Mouse (Mus musculus): Measurements from ENCODE around the gene Ptprc. TPM values are rescaled to one million over a fixed set of nuclear protein-coding genes. Genes with fewer than 3 reads are reported as not detected.

Ptprc gene
- total and polyA plus RNA-seq, 3 experiments: 13.1 to 15.1 TPM; not detected in 1

DNA sequence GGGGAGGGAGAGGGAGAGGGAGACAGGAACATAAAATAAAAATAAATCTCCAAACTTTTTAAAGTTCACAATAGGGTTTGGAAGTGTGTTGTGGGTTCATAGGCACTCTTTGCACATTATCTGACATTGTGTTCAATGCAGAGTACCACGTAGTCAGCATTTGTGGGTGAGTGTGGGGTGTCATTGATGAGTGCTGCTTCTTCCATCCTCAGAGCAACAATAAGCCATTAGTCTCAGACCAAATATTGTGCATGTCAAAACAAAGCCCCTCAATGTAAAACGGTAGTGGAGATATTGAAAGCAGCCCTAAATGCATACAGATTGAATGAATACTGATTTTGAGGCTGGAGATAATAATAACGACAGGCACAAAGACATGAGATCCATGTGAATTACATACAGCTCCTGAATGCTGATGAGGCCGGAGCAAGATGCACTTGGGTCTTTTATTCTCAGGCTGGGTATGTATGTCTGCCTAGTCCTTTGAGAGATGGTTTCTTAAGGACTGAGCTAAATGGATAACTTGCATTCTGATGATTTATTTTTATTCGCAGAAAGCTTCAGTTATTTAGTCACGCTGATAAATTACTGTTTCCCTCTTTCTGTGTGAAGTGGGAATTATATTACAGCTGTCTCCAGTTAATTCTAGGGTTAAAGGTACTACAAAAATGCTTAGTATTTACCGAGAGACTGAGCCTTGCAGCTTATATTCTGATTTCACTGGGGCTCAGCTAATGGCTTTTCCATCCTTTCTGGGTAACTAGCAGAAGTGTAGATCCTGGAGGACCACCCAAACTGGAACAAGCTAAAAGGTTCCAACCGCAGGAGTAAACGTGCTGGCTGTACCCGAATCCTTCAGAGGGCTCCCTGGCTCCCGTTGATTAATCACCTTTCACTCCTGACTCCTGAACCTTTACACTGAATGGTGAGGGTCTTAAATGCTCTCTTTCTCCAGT is 153.3 kb downstream of the Ptprc start:
- Histone ChIP-seq H3K4me1 (ENCODE audit: control insufficient read depth in 1 of 2, insufficient read depth in 2 of 2, low read length in 2 of 2) (no peaks in the 10 kb centered on the region), H3K36me3 (ENCODE audit: control insufficient read depth in 1 of 2, insufficient read depth in 2 of 2, low read length in 2 of 2) (no peaks in the 10 kb centered on the region), H3K9ac (ENCODE audit: control insufficient read depth, low read depth, low read length, poor library complexity, severe bottlenecking) (no peak overlapping the region), H3K4me3 (ENCODE audit: control insufficient read depth in 1 of 2, insufficient read depth in 1 of 2, low read depth in 2 of 2, low read length in 2 of 2) (no peak overlapping the region), H3K27ac (ENCODE audit: control insufficient read depth, low read depth, low read length) (no peak overlapping the region), H3K27me3 (ENCODE audit: control insufficient read depth in 1 of 2, insufficient read depth in 2 of 2, low read length in 2 of 2) (no peaks in the 10 kb centered on the region), H3K9me3 (replicated peaks; ENCODE audit: insufficient read depth, low read length) (no peaks in the 10 kb centered on the region), H3K79me2 (ENCODE audit: control insufficient read depth, insufficient read depth, low read length, poor library complexity) (no peaks in the 10 kb centered on the region)
- no peak for DNase-seq (ENCODE audit: low read depth, low spot score)
- no peak for TF ChIP-seq ZKSCAN1 (IDR thresholded peaks at IDR 0.05; ENCODE audit: low read depth, low read length)
- no peak for TF ChIP-seq GATA1 (IDR thresholded peaks at IDR 0.05; ENCODE audit: low read depth, low read length)
- TF ChIP-seq ETS1 (IDR thresholded peaks at IDR 0.05; ENCODE audit: low read depth, low read length): no peak
- TF ChIP-seq HCFC1 (IDR thresholded peaks at IDR 0.05; ENCODE audit: low read depth, low read length): no peak
- no peak for TF ChIP-seq USF1 (IDR thresholded peaks at IDR 0.05; ENCODE audit: low read depth, low read length)
- TF ChIP-seq EP300 (IDR thresholded peaks at IDR 0.05; ENCODE audit: low read depth in 1 of 2, low read length in 2 of 2): no peak
- TF ChIP-seq SMC3 (IDR thresholded peaks at IDR 0.05; ENCODE audit: low read depth, low read length): no peak
- no peak for TF ChIP-seq UBTF (IDR thresholded peaks at IDR 0.05; ENCODE audit: borderline replicate concordance, insufficient read depth, low read depth, low read length)
- TF ChIP-seq GABPA (IDR thresholded peaks at IDR 0.05; ENCODE audit: low read depth, low read length): no peak
- TF ChIP-seq MXI1 (IDR thresholded peaks at IDR 0.05; ENCODE audit: low read depth, low read length): no peak
- TF ChIP-seq KAT2A (conservative IDR thresholded peaks at IDR 0.05; ENCODE audit: low read depth, low read length): no peak
- TF ChIP-seq MAFK (IDR thresholded peaks at IDR 0.05; ENCODE audit: borderline replicate concordance, low read depth, low read length): no peak
- no peak for TF ChIP-seq POLR2A (IDR thresholded peaks at IDR 0.05; ENCODE audit: control insufficient read depth in 1 of 2, insufficient read depth in 1 of 2, low read depth in 1 of 2, low read length in 2 of 2, poor library complexity in 1 of 2)
- TF ChIP-seq NRF1 (IDR thresholded peaks at IDR 0.05; ENCODE audit: insufficient read depth, low read depth, low read length, poor library complexity, severe bottlenecking): no peak
- TF ChIP-seq CHD1 (IDR thresholded peaks at IDR 0.05; ENCODE audit: low read depth, low read length): no peak
- TF ChIP-seq TAL1 (IDR thresholded peaks at IDR 0.05; ENCODE audit: low read length): no peak
- no peak for TF ChIP-seq MAZ (IDR thresholded peaks at IDR 0.05; ENCODE audit: low read depth, low read length)

Other genes starting within 250 kb of the Ptprc start
- gene Atp6v1g3, start 98.0 kb upstream of the Ptprc start, total RNA-seq (2012; rRNA removed): not detected in 2 replicates
- gene Atp6v1g3, start 98.0 kb upstream of the Ptprc start, polyA plus RNA-seq (2012; ENCODE audit: insufficient read depth in 1 of 2, insufficient read length in 2 of 2, low read depth in 1 of 2, low replicate concordance in 2 of 2, missing spikeins in 1 of 2): not detected

Data from MEL (cell line).